Mouse (Mus musculus) left cerebral cortex, adult 8-10 months (tissue): ENCODE data around the gene Ddo. TPM values are rescaled to one million over a fixed set of nuclear protein-coding genes. Genes with fewer than 3 reads are reported as not detected.

Source experiments
- DNase-seq, 2 experiments: peaks; one replicate each; pipeline ENCODE4 v3.0.0; 2022; ENCODE audit warnings: low spot score in 2 of 2
- total RNA-seq, 4 experiments: library from RNA; stranded (reverse); gene quantifications; 2 replicates each; pipeline ENCODE4 v1.2.4; 2022

Ddo gene
- total RNA-seq, 4 experiments from 2014 or later, result 10.8 to 17.4 (median 14.8) TPM

- no peak for DNase-seq
Measured at GRCm38 (mm10) chr10:40716296-40716695, 86.5 kb downstream of the Ddo start.

- peak in 1 of 2 experiments; percentile 48 for DNase-seq
Measured at GRCm38 (mm10) chr10:40716713-40717112, 86.9 kb downstream of the Ddo start.

- DNase-seq, result no peak
Measured at GRCm38 (mm10) chr10:40718362-40718761, 88.6 kb downstream of the Ddo start.

- DNase-seq, result no peak
Measured at GRCm38 (mm10) chr10:40719062-40719461, 89.3 kb downstream of the Ddo start.

GRCm38 (mm10) chr10:40720883-40721282 is 91.1 kb downstream of the Ddo start:
- no peak for DNase-seq

DNA sequence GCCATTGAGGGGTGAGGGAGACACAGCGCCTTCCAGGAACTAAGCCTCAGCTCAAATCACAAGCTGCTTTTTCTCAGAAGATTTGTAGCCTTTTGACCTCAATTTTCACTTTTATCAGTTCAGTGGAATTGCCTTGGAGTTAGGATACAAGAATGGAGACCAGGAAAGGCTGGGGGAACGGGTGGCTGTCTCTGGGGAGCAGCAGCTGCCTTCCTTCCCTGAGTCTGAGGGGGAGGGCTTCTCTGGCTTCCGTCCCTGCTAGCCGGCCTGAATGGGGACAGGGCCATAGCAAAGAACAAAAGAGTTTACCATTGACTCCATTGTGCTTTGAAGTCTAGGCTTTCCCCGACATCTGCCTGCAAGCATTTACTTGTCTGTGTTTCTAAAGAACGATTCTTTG is 94.5 kb downstream of the Ddo start:
- no peak for DNase-seq

DNA sequence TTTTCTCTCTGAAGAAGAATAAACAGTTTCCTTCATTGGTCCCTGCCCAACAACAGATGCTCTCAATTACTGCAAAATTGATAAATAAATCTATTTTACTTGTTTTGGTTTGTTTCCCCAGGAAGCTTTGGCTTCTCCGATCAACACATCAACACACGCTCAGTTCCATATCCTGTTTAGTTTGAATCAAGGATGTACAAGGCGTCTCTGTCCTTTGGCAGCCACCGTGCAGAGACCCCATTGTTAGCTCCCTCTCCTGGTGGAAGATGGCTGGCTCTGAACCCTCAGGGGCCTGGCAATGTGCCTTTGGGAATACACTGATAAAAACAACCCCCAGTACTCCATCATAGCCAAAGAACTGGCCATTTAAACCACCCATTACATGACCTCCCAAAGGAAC is 95.3 kb downstream of the Ddo start:
- no peak for DNase-seq

- DNase-seq, result no peak
Measured at GRCm38 (mm10) chr10:40725471-40725870, 95.7 kb downstream of the Ddo start.

DNA sequence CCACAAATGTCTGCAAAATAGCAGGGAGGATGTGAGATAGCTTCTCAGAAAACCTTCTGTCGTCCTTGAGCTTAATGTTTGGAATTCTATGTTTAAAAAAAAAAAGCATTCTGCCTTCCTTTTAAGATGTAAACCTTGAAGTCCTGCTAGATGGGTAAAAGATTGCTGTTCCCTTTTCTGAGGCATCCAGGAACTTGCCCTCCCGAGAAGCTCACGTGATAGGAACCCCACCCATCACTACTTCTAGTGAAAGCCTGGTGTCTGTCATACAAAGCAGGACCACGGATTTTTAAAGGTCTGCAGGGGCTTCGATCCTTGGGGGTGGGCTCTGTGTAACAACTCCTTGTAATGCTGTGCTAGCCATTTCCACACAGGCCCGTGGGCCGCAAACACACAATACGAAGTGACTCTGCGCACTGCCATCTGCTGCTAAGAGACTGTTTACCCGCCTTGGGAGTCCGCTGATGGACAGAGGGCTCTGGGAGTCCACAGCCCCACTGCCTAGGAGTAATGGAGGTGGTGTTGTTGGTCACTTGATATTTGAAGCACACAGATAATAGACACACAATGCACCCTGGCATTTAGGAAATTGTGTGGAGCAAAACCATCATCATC is 96.6 kb downstream of the Ddo start:
- DNase-seq, result no peak

DNA sequence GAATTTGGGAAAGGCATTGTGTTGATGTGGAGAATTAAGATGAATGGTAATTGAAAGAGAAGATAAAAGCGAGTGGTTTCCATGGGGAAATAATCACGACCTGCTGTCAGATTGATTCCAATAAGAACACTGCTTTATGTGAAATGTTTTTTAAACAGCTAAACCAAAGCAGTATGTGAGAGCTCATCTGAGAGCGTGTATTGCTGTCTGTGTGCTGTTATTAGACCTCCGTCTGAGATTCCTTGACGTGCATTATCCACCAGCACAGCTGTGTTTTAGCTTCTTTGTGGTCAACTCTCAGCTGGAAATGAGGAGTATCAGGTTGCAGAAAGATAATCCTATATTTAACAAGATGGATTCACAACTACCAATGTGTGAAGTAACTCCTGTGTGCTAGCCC is 97.2 kb downstream of the Ddo start:
- DNase-seq, result no peak

DNA sequence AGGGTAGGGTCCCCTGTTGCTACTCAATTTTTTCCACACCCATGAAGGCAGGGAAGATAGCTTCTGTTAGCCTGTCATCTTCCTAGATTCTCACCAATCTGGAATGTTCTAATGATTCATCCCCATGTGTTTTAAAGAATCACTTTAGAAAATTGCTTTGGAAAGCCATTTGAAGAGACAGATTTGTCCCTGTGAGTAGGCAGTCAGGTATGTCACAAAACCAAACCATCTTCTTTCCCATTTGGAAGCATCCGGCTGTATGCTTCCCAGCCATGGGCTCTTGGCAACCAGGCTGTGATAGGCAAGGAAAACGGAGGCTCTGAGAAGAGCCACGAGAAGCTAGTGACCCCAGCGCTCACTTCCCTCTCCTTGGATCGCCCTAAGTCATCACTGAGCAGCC is 100.4 kb downstream of the Ddo start:
- no peak for DNase-seq

Other genes starting within 250 kb of the Ddo start
- not detected for gene Slc22a16, start 59.7 kb upstream of the Ddo start, total RNA-seq
- gene Mettl24, start 53.3 kb downstream of the Ddo start, total RNA-seq, result 1 to 10 TPM; 2.9 to 4.3 (median 3.2) TPM